Mouse (Mus musculus) C2C12 (cell line): ENCODE measurements at regions not wholly inside any gene's neighbourhood (a gene's known extent, or its start where the extent isn't known, plus 50 kb on each side); places are given as distances from the start of the nearest gene placed in this dataset.

Experiments used
- CTCF ChIP-seq: IDR thresholded peaks from one replicate; pipeline ENCODE4 v1.5.1; 2011; ENCODE audit not compliant: control insufficient read depth, insufficient read depth, insufficient read length
- MAX ChIP-seq: IDR thresholded peaks from one replicate; pipeline ENCODE4 v1.6.1; 2011; ENCODE audit warnings: mild to moderate bottlenecking, control low read depth
- USF1 ChIP-seq: IDR thresholded peaks from one replicate; pipeline ENCODE4 v1.6.1; 2011; ENCODE audit warnings: low read depth, mild to moderate bottlenecking, control low read depth, moderate library complexity

- TF ChIP-seq CTCF (no peak), MAX (no peak), USF1 (no peak)
Observed at GRCm38 (mm10) chr15:71157680-71158079, 2676.7 kb upstream of the Gm6569 start.
